Mouse (Mus musculus) embryonic fibroblast, embryonic 13.5 days (primary cell): Measurements from ENCODE around the gene Zswim5. TPM values are rescaled to one million over a fixed set of nuclear protein-coding genes. Genes with fewer than 3 reads are reported as not detected.
A peak's percentile ranks its signal among the peaks of the same experiment; 100 is the strongest.

Source experiments
- H3K27ac ChIP-seq: 2 replicates; pipeline ENCODE4 v1.5.1; 2012; ENCODE audit warnings: low read length, control low read depth, inconsistent platforms; ENCODE audit not compliant: insufficient read depth
- H3K4me1 ChIP-seq: 2 replicates; pipeline ENCODE4 v1.6.1; 2011; ENCODE audit warnings: low read length; ENCODE audit not compliant: control insufficient read depth, insufficient read depth
- H3K4me3 ChIP-seq: 2 replicates; pipeline ENCODE4 v1.5.1; 2011; ENCODE audit warnings: mild to moderate bottlenecking, control low read depth, low read length; ENCODE audit not compliant: insufficient read depth
- CTCF ChIP-seq: IDR thresholded peaks from 2 replicates; pipeline ENCODE4 v1.5.1; 2011; ENCODE audit warnings: mild to moderate bottlenecking, control low read depth, low read length, moderate library complexity, borderline replicate concordance; ENCODE audit not compliant: insufficient read depth
- POLR2A ChIP-seq: IDR thresholded peaks from 2 replicates; pipeline ENCODE4 v1.6.1; 2011; ENCODE audit warnings: low read depth, mild to moderate bottlenecking, control low read depth, low read length, moderate library complexity
- polyA plus RNA-seq: library from polyadenylated mRNA; stranded (reverse); fragments of >200 nt; gene quantifications from 2 replicates; pipeline ENCODE4 v1.2.4, GENCODE M21; 2011; ENCODE audit warnings: low read depth; ENCODE audit not compliant: missing spikeins, insufficient read length

The Zswim5 gene
- polyA plus RNA-seq, 1 experiment, result not detected

GRCm38 (mm10) chr4:117002543-117003521 is 125.7 kb downstream of the Zswim5 start:
- Histone ChIP-seq H3K27ac (no peak overlapping the region), H3K4me1 (0 out of 2 replicates have a peak, but pooled peaks cover 2% of the 10 kb centered on the region), H3K4me3 (no peak overlapping the region)
- TF ChIP-seq CTCF, result peak; percentile 87
- no peak for TF ChIP-seq POLR2A

DNA sequence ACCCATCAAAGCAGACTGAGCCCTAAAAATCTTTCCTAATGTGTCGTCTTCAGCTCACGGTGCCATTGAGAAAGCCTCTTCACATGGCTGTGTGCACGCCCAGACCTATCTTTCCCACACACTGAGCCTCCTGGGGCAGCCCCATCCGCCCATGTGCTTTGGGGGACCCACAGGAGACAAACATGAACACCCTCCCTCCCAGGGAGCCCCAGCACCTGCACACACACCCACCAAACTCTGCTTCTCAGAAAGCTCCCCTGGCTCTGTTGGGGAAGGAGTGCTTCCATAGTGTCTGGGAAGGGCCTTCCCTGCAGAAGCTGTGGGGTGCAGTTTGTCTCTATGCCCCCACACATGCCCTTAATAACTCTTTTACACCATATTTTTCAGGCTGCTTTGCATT is 127.5 kb downstream of the Zswim5 start:
- TF ChIP-seq POLR2A (no peak), CTCF (no peak)
- no peak overlapping the region for H3K4me3 ChIP-seq
- H3K27ac ChIP-seq, result no peak overlapping the region
- 0 out of 2 replicates have a peak, but pooled peaks cover 2% of the 10 kb centered on the region for H3K4me1 ChIP-seq

DNA sequence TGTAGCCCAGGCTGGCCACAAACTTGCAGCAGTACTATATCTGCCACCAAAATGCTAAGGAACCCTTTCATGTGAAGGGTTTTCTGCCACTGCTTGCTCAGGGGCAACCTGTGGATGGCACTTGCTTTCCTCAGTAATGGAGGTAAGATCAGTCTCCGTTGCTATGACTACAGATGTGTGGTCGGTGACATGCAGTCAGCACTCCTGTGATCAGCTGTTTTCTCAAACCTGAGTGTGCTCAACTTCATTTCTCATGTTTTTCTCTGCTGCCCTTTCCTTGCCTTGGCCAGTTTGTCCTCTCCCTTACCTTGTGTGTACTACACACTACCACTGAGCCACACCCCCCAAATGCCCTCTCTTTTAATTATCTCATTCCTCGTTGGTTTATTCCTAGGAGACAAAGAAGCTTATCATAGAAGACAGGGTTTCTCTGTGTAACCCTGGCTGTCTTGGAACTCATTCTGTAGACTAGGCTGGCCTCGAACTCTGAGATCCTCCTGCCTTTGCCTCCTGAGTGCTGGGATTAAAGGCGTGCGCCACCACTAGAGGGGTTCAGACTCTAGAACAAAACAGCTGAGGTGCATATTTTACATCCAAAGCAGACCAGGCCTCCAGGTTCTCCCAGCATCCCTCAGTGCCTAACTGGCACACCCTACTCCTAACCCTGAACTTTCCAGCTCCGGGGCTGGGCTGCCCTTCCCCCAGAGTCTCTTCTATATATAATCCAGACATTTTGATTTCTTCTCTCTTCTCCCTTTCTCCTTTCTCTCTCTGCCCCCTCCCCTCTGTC is 128.6 kb downstream of the Zswim5 start:
- TF ChIP-seq CTCF, result no peak
- no peak for TF ChIP-seq POLR2A
- Histone ChIP-seq H3K4me3 (no peak overlapping the region), H3K27ac (no peak overlapping the region), H3K4me1 (0 out of 2 replicates have a peak, but pooled peaks cover 2% of the 10 kb centered on the region)

DNA sequence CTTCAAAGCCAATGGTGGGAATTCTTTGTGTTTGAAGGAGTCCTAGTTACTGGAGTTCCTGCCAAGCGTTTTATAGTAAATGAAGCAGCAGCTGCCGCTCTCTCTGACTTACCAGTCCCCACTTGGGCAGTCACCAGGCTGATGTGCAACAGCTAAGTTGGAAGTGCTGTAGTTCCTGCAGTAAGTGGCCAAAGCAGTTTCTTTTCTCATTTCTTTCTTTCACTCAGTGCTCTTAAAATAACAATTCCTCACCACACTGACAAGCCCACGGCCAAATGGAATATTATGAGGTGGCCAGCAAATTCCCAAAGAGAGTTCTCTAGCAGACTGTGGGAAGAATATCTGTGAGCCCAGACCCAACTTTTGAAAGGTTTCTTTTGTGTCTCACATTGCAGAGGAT is 129.9 kb downstream of the Zswim5 start:
- Histone ChIP-seq H3K4me3 (no peak overlapping the region), H3K4me1 (0 out of 2 replicates have a peak, but pooled peaks cover 2% of the 10 kb centered on the region), H3K27ac (peak overlapping the region; percentile 49; the same call in 1 of the 2 replicates)
- TF ChIP-seq CTCF, result no peak
- TF ChIP-seq POLR2A, result no peak

- Histone ChIP-seq H3K4me3 (no peak overlapping the region), H3K27ac (no peak overlapping the region), H3K4me1 (0 out of 2 replicates have a peak, but pooled peaks cover 2% of the 10 kb centered on the region)
- TF ChIP-seq CTCF (no peak), POLR2A (no peak)
Measured at GRCm38 (mm10) chr4:117010231-117010630, 133.1 kb downstream of the Zswim5 start.

DNA sequence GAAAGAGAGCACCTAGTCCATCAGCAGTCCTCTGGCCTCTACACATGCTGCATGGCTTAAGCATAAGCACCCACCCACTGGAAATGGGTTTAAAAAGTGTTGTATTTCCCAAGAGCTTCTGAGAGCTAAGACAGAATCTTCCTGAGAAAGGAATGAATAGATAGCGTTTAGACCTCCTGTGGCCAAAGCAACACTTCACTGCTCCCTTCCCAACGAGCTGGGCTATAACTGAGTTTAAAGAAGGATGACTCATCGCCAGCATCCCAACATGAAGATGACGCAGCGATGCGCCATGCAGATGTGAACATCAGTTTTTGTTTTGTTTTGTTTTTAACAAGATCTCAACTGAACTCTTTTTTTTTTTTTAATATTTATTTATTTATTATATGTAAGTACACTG is 136.4 kb downstream of the Zswim5 start:
- Histone ChIP-seq H3K4me3 (no peak overlapping the region), H3K27ac (no peak overlapping the region), H3K4me1 (no peaks in the 10 kb centered on the region)
- TF ChIP-seq CTCF (no peak), POLR2A (no peak)

DNA sequence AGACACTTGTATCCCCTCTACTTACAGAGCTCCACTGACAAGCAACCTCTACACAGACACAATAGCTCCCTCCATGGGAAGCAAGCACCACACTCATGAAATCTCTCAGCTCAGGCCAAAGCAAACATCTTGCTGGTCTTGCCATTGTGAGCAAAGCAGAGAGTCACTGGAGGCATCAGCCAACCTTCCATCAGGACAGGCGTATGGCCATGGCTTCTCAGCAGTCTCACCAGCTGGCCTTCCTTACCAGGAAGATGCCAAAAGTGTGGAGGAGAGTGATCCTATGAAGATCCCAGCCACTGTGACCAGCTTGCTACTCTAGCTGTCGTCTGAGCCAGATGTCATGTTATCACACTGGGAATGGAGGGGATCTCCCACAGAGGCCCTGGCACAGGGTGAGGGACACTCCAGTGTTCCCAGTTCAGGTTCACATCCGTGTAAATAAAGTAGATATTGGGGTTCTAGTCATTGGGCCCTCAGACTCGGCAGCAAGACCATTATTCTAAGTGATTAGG is 137.8 kb downstream of the Zswim5 start:
- H3K27ac ChIP-seq, result no peak overlapping the region
- TF ChIP-seq CTCF (no peak), POLR2A (no peak)
- no peaks in the 10 kb centered on the region for H3K4me1 ChIP-seq
- H3K4me3 ChIP-seq, result no peak overlapping the region

GRCm38 (mm10) chr4:117017738-117018137 is 140.6 kb downstream of the Zswim5 start:
- no peak overlapping the region for H3K27ac ChIP-seq
- peaks cover 4% of the 10 kb centered on the region; the same call in 1 of the 2 replicates for H3K4me1 ChIP-seq
- no peak overlapping the region for H3K4me3 ChIP-seq
- TF ChIP-seq POLR2A, result no peak
- no peak for TF ChIP-seq CTCF

GRCm38 (mm10) chr4:117018327-117018726 is 141.2 kb downstream of the Zswim5 start:
- Histone ChIP-seq H3K27ac (no peak overlapping the region), H3K4me3 (no peak overlapping the region)
- TF ChIP-seq CTCF, result no peak

More at GRCm38 (mm10) chr4:117018327-117018726, 141.2 kb downstream of the Zswim5 start:
- H3K4me1 ChIP-seq, result peaks cover 4% of the 10 kb centered on the region; the same call in 1 of the 2 replicates
